Mouse (Mus musculus) ES-Bruce4 (cell line): Measurements from ENCODE around the gene Snx11.

Source experiments
- CTCF ChIP-seq: IDR thresholded peaks from one replicate; pipeline ENCODE4 v1.8.1; 2011; ENCODE audit warnings: low read depth, low read length
- EP300 ChIP-seq: IDR thresholded peaks from 2 replicates; pipeline ENCODE4 v1.6.1; 2011; ENCODE audit warnings: low read depth, low read length; ENCODE audit not compliant: insufficient read depth
- POLR2A ChIP-seq: IDR thresholded peaks from one replicate; pipeline ENCODE4 v1.8.1; 2011; ENCODE audit warnings: low read length; ENCODE audit not compliant: insufficient read depth

GRCm38 (mm10) chr11:96755298-96755697 is 22.1 kb downstream of the Snx11 start:
- no peak for TF ChIP-seq POLR2A
- no peak for TF ChIP-seq EP300
- peak; percentile 42 for TF ChIP-seq CTCF
